Mouse (Mus musculus): ENCODE results near the gene Rab35.

DNA sequence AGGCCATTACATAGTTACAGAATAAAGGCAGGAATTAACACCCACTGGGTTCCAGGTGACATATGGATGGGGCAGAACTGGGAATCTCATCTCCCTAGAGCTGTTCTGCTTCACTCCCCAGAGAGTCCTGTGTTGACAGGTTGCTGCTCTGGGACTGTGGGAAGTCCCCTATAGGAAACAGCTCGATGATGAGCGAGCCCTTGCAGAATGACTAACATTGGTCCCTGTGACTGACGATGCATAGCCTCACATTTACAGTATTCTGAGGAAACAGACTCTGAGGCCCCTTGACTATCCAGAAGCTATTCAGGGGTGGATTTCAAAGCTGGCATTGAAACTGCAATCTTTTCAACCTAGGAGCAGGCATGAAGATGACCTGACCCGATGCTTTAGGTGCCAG lies 2.0 kb upstream of the Rab35 start:
- TF ChIP-seq EP300 (IDR thresholded peaks at IDR 0.05; ENCODE audit: low read length): peak; percentile 83
- TF ChIP-seq CTCF (conservative IDR thresholded peaks at IDR 0.05 in 1 of 2, IDR thresholded peaks at IDR 0.05 in 1 of 2; ENCODE audit: low read depth in 2 of 2, low read length in 2 of 2): no peak
- TF ChIP-seq POLR2A (IDR thresholded peaks at IDR 0.05; ENCODE audit: low read depth, low read length): no peak
- no peak for TF ChIP-seq USF2 (conservative IDR thresholded peaks at IDR 0.05; ENCODE audit: low read depth, low read length)
- no peak for TF ChIP-seq UBTF (IDR thresholded peaks at IDR 0.05; ENCODE audit: low read depth, low read length)
- peak; percentile 58; the same call in 1 of the 2 replicates for TF ChIP-seq RCOR1 (conservative IDR thresholded peaks at IDR 0.05; ENCODE audit: low read depth, low read length)
- no peak; the same call in 1 of the 2 replicates for TF ChIP-seq MXI1 (IDR thresholded peaks at IDR 0.05; ENCODE audit: low read depth, low read length)
- TF ChIP-seq ZC3H11A (IDR thresholded peaks at IDR 0.05; ENCODE audit: low read depth, low read length): no peak
- TF ChIP-seq CHD2 (IDR thresholded peaks at IDR 0.05; ENCODE audit: low read length): no peak
- TF ChIP-seq TCF12 (IDR thresholded peaks at IDR 0.05; ENCODE audit: low read depth, low read length): peak; percentile 39; the same call in 1 of the 2 replicates
- TF ChIP-seq ZKSCAN1 (IDR thresholded peaks at IDR 0.05; ENCODE audit: borderline replicate concordance, low read depth, low read length): no peak

All from CH12.LX (cell line).